Mouse (Mus musculus) telencephalon, adult 2 months (tissue): ENCODE data around the gene Magi2.
"Not testable (repeated sequence)": the region's sequence is repeated elsewhere in the genome, so short reads cannot be mapped to it uniquely, and the experiment has no call there.

Experiments used
- DNase-seq: peaks from one replicate; pipeline ENCODE4 v3.0.0-alpha.2; 2011; ENCODE audit warnings: low read depth, low spot score

Gene Magi2

DNA sequence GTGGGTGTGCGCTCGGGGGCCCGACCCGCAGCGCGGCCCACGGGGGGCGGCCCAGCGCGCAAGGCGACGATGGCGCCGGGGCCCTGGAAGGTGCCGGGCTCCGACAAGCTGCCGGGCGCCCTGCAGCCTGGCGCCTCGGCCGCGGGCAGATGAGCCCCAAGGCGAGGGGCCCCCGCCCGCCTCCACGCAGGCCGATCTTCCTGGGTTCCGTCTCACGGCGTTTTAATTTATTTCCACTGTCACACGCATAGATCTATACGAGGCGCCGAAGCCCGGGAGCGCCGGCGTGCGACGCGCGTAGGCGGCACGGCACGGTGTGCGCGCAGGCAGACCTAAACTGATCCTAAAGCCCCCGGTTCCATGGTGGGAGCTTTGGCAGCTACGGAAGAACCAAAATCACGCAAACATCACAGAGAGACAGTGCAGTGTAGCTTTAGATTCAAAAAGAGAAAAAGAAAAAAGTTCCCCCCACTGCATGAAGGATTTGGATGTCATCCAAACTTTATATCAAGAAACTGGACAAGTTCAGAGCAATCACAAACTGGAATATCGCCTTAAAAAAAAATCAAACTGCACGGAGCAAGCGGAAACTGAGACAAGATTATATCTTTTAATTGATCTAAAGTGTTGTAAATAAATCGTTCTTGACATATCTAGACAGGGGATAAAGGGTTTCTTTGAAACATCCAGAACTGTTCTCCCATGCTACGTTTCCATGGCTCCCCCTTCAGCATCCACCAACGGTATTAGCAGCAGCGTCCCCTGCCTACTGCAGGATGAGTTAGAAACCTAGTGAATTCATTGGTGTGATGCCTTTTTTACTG is 1475.9 kb downstream of the Magi2 start:
- peak; percentile 46 for DNase-seq

DNA sequence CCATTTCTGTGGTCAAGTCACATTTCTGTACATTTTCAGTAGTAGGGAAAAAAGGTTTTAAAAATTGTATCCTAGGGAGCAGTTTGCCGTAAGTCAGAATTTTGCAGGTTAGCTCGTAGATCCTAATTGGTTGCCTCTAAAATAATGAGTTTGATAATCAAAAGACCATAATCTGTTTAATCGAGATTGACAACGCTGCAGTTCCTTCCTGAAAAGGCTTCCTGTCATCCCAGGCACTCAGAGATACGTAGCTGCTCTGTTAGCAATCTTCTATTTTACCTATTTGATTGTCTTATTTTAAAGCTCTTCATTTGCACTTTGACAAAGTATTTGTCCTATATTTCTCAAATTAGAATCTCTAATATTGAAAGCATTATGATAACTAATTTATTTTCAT is 1476.5 kb downstream of the Magi2 start:
- no peak for DNase-seq

DNA sequence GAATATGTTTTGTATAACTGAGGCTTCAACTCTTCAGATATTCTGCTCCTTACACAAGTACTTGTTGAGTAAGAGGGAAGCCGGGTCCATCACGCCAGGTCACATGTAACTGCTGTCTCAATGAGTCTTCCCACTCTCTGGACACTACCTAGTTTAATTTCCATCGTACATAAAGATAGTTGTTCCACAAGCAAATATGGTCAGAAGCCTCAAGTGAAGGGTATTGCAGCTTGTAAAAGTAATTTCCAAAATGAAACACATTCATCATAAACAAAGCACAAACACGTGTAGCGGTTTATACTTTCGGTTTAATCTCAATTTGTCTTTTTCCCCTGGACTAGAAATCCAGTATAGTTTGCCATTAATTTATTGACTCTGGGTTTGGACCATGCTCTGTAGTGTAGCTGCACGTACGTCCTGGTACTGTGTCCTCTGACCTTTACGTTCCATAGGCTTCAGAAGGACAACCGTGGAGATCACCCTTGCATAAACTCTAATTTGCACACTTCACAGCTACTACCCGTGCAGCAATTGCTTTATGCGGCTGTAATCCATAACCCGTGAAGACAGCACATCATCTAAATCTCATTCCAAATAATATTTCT is 1477.2 kb downstream of the Magi2 start:
- no peak for DNase-seq

DNA sequence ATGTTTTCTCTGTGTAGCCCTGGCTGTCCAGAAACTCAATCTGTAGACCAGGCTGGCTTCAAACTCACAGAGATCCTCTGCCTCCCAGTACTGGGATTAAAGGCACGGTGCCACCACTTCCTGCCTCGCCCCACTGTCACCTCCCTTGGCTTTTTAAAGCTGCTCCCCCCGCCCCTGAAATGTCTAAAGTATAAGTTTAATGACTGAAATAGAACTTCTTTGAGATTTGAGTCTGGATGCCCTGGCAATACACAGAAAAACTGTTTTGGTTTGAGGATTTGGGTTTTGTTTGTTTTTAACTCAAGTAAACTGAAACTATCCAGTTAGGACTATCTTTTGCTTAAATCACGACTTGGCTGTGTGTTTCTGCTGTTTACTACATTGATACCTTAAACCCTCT is 1478.0 kb downstream of the Magi2 start:
- DNase-seq = no peak

DNA sequence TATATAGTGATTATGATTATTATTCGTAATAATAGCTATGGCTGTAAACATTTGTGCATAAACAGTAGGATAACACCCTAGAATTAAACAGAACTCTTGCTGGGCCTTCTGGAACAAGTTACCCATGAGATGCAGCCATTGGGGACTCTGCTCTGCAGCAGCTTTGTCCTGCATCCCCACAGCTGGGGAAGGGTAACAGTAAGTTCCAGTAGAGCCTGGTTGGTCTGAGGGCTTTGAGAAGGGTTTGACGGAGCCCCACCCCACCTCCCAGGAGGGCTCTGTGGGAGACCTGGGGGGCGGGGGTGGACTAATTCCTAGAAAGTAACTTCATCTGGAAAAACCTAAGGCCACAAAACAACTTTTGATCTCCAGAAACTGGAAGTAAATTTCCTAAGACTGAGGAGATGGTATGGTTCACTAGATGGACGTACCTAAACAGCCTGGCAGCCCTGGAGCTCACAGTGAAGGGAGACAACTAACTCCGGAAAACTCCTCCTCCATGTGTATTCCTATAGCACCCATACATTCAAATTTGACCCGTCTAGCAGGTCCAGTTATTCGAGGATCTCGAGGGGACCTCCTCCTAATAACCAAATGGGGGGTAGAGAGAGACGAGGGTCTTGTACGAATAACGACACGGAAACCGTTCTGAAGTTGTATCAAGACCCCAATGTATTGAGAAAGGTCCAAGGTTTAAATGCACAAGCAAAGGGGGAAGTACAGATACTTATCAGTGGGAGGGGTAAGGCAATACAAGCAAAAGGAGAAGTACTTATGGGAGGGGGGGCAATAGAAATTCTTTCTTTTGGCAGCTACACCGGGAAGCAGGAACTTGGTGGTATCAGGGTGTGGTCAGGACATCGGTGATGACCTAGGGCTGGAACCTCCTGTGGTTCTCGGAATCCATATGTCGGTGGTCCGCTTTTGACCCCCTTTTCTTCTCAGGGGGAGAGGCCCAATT is 1479.8 kb downstream of the Magi2 start:
- DNase-seq = not testable (repeated sequence)

DNA sequence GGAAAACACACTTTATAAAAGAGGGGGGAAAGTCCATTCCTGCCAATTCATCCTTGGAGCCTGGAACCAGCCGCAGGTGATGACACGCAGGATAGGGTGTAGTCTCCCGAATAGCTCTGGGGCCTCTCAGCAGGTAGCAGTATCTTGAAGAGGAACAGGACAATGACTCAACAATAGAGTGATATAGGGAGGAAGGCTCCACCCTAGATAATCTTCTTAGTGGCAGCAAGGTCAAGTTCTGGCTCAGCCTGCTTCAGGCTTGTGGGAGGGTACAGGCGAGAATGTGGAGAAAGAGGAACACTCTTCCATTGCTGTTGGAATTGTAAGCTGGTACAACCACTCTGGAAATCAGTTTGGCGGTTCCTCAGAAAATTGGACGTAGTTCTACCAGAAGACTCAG is 1484.0 kb downstream of the Magi2 start:
- DNase-seq = not testable (repeated sequence)

DNA sequence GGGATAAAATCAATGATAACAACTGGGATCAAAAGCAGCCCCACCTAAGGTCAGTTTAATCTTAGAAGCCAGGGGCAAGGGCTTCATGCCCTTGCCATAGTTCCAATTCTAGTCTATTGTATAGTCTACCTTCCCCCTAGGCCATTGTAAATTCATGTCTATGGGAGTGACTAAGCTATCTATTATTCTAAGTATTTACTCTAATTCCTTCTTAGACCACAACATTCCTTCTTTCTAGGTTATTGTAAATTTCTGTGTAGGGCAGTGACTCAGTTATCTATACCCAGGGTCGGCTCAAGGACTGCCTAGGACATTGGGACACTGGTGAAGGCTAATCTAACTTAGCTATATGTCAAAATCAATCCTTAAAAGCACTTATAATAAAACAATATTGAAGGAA is 1487.8 kb downstream of the Magi2 start:
- not testable (repeated sequence) for DNase-seq

DNA sequence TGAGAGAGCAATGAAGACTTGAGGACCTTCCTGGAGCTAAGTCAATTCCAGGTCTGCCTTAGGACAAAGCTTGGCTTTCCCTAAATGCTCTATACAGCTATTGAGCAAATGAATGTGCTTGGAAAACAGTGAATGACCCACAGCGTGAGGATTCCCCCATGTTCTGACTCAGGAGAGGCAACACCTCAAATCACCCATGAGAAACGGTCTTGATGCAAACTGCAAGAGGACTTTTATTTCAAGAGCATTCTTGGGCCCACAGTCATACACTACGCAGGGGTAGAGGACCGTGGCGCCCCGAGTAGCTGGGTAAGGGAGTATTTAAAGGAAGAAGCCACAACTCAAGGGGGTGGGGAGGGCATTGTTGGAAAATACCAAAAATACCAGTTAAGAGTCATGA is 1489.1 kb downstream of the Magi2 start:
- DNase-seq = not testable (repeated sequence)

DNA sequence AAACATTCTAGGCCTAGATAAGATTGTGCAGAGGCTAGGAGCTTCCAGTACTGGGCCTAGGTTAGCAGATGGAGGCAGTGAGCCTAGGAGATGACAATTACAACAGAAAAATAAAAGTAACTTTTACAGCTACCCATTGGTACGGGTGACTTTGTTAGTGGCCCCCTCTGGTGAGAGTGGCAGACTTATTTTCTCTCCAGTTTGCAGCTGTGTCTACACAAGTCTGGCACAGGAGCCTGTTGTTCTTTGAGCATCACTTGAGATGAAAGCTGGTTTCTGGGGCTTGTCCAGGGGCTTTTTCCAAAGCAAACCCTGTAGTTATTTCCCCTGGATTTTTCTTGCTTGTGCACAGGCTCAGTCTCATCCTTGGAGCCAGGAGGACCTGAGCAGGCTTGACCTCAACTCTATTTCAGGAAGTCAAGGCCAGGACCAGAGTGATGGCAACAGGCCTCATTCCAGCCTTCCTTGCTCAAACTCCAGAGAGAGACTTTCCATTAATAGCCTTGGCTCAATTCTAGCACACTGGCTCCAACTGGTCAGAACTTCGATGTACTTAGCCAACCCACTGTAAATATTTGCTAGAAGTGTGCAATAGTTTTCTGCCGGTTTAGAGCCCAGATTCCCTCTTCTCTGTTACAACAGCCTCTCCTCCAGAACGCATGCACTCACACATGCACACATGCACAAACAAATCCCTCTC is 1493.5 kb downstream of the Magi2 start:
- no peak for DNase-seq

DNA sequence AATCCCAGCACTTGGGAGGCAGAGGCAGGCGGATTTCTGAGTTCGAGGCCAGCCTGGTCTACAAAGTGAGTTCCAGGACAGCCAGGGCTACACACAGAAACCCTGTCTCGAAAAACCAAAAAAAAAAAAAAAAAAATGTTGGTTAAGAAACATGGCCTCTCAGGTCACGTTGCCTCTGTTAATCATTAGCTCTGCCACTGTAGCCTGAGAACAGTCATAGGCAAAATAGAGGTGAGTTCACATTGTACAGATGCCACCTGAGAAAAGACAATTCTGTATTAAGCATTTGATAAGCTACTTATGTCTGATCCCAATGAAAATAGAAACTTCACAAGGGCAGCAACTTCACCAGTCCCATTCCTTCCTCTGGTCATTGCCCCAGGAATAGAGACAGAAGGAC is 1496.4 kb downstream of the Magi2 start:
- not testable (repeated sequence) for DNase-seq

DNA sequence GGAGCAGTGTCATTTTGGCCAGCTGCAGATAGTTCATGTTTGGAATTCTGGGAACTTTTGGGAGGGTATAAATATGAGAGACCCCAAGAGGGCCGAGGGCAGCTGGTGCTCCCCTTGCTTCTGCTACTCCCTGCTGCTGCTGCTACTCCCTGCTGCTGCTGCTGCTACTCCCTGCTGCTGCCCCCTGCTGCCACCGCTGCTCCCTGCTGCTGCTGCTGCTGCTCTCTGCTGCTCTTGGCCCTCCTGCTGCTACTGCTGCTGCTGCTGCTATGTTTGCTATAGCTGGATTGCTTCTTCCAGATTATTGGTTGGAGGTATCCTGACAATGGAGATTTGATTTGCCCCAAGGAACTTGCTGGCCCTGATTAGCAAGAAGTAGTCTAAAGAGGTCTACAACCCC is 1512.0 kb downstream of the Magi2 start:
- no peak for DNase-seq

DNA sequence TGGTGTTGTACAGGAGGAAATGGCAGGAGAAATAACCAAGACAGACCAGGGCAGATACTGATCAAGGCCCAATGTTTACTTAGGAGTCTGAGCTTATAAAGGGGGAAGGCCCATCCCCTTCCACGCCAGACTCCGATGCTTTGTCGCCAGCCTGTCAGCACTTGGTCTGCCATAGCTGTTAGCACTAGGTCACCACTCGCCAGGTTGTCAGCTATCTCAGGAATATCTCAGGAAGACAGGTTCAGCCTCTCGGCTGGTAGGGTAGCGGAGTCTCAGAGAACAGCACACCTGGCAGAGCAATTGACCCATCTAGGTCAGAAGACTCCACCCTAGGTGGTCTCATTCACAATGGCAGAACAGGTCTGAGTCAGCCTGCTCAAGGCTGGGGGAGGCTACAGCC is 1514.4 kb downstream of the Magi2 start:
- no peak for DNase-seq

DNA sequence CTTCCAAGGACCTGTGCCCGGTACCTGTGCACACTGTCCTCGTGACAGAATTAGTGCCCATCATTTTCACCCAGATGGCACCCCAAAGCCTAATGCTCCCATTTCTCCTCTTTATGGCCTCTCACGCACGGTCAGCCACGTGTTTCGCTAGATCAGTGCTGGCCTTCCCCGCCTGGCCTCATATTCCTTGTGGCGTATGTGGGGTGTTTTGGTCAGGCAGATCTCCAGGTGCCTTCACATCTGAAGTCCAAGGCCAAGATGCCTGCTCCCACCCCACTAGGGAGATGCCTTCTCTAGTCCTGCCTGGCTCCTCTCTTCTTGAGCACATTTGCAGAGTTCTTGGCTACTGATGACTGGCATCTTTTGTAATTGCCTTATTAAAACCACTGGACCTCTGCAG is 1515.1 kb downstream of the Magi2 start:
- DNase-seq = no peak

DNA sequence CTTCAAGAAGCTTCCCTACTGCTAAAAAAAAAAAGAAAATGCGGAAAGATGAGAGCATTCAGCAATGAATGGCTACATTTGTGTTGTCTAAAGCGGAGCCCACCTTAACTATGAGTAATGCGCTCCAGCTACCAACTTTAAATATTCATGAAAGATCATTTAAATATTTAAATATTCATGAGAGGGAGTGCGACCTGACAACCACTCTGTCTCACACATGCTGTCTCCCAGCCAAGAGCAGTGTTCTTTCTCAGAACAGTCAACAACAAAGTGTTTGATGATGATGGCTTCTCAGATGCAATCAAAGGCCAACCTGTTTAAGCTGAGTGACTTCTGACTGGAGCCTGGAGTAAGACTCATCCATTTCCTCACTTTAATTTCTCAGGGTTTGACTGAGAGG is 1521.3 kb downstream of the Magi2 start:
- DNase-seq = no peak

DNA sequence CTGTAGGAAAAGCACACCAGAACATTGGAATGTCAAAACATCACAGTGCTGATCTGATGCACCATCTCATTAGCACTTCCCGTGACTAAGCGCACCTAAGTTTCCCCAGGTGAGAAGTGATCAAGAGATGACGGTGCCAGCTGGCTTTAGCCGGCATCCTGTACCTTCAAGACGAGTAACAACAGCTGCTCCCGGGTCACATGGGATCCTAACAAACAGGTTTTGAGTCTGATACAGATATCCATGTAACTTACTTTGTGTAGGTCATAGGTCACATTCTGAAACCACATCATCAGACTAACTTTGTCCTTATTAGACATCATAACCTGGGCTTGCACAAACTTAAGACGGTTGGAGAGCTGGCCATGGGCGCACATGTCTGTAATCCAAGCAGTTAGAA is 1522.0 kb downstream of the Magi2 start:
- no peak for DNase-seq

DNA sequence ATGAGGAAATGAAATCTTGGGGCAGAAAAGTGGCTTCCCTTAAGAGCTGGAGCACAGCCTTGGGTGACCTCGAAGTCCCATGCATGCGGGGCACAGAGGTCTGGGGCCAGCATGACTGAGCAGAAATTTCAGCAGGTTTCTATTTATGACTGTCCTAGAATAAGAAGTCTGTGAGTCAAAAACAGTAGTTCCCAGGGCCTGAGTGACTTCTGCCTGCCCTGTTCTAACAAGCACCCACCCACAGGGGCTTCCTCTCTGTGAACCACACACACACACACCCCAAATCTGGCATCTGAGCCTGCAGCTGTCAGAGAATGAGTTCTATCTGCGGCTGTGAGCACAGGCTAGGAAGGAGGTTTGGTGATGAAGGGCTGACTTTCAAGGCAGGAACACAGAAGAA is 1522.7 kb downstream of the Magi2 start:
- no peak for DNase-seq

DNA sequence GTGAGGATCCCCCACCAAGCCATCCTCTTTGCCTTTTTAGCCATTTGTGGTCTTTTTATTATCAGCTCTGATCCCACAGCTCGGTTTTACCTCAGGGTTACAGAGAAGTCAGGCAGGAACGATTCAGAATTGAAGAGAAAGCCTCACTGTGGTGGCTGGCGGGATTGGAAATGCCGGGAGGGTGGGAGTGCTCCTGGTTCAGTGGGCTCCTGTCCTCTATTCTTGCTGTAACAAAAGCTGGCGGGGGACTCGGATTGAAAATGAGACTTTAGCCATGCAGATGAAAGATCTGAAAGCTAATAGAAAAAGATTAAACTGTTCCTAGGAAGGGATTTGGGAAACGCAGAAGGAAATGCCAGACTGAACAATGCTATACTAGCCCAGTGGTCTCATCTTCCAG is 1524.2 kb downstream of the Magi2 start:
- no peak for DNase-seq

DNA sequence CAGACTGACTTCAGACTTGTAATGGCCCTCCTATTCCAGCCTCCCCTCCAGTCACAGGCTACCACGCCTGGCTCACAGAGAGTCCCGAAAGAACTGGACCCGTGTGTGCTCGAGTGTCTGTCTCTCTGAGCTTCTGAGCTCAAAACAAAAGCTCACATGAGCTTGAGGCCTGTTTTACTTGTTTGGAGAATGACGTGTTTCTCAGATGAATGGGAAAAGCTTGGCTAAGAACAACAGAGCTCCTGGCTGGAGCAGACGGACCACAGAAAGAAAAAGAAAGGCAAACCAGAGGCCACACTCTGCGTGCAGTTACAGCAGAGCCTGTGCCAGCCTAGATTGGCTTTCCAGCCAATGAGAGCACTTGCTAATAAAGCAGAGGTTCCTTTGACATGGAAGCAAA is 1524.9 kb downstream of the Magi2 start:
- no peak for DNase-seq

DNA sequence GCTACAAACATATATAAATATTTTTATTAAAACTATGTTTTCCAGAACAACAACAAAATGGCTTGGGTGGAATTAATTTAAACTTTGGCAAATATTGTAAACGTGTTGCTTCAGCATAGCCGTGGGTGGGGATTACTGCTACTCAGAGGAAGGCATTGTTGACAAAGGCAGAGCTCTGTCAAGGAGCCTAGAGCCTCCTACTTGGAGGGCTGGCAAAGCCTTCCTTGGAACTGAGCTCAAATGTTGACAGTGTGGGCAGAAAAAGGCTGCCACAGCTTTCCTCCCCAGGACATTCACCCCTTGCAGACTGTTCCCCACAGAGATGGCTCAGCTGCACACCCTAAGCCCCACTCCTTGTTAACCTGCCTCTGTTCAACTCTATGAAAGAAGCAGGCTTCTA is 1526.3 kb downstream of the Magi2 start:
- DNase-seq = no peak

DNA sequence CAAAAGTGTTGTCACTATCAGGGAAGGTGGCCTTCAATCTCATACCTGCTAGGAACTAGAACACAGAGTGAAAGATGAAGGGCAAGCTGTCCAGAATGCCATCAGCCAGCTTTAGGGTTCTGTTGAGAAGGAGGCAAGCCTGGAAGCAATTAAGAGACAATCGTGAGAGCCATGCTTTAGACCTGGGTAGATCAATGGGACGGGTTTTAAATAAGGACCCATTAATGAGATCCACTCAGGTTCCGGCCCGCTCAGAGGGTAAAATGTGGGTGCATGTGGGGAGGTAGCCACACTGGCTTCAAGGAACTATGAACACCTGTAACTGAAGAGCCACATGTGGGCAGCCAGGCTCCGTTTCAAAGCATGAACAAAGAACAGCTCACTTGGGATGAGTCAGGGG is 1527.1 kb downstream of the Magi2 start:
- no peak for DNase-seq
